Mouse (Mus musculus) intestine, postnatal 0 days (tissue): ENCODE results near the gene Pald1. TPM values are rescaled to one million over a fixed set of nuclear protein-coding genes. Genes with fewer than 3 reads are reported as not detected.
A peak's percentile ranks its signal among the peaks of the same experiment; 100 is the strongest.

Experiments
- ATAC-seq: fragments of 200-750 bp; cut with Nextera tagmentation; 2 replicates; pipeline ENCODE4 v1.8.0; 2017; ENCODE audit warnings: mild to moderate bottlenecking, moderate TSS enrichment, moderate library complexity
- H3K27ac ChIP-seq: fragments of 300-500 bp; sonication (generic); 2 replicates; pipeline ENCODE4 v1.5.1; 2014; ENCODE audit warnings: mild to moderate bottlenecking, low read depth, low read length, moderate library complexity
- H3K27me3 ChIP-seq: fragments of 300-500 bp; sonication (generic); replicated peaks from 2 replicates; pipeline ENCODE4 v1.6.1; 2014; ENCODE audit warnings: low read length, mixed read lengths; ENCODE audit not compliant: control insufficient read depth, insufficient read depth
- H3K36me3 ChIP-seq: fragments of 300-500 bp; sonication (generic); 2 replicates; pipeline ENCODE4 v1.6.1; 2014; ENCODE audit warnings: mild to moderate bottlenecking, moderate library complexity; ENCODE audit not compliant: control insufficient read depth, insufficient read depth
- H3K4me1 ChIP-seq: fragments of 300-500 bp; sonication (generic); replicated peaks from 2 replicates; pipeline ENCODE4 v1.6.1; 2014; ENCODE audit warnings: antibody characterized with exemption, low read length, mixed read lengths; ENCODE audit not compliant: control insufficient read depth, insufficient read depth
- H3K4me2 ChIP-seq: fragments of 300-500 bp; sonication (generic); replicated peaks from 2 replicates; pipeline ENCODE4 v1.6.1; 2014; ENCODE audit warnings: low read depth, mild to moderate bottlenecking, moderate library complexity
- H3K4me3 ChIP-seq: fragments of 300-500 bp; sonication (generic); 2 replicates; pipeline ENCODE4 v1.5.1; 2014; ENCODE audit warnings: low read depth, low read length
- H3K9ac ChIP-seq: fragments of 300-500 bp; sonication (generic); 2 replicates; pipeline ENCODE4 v1.6.1; 2014; ENCODE audit warnings: mild to moderate bottlenecking, low read depth, low read length
- H3K9me3 ChIP-seq: fragments of 300-500 bp; sonication (generic); 2 replicates; pipeline ENCODE4 v1.6.1; 2016; ENCODE audit warnings: mixed run types; ENCODE audit not compliant: control insufficient read depth
- CTCF ChIP-seq: sonication (generic); IDR thresholded peaks from 2 replicates; pipeline ENCODE4 v1.5.1; 2016; ENCODE audit warnings: low read depth, mild to moderate bottlenecking, control low read depth, antibody characterized with exemption, moderate library complexity
- WGBS: fragments of 180-500 bp; shearing (Covaris S2); extraction: QIAGEN DNeasy Blood & Tissue Kit; methylation state at CpG from one replicate; pipeline ENCODE4 v1.1.7; 2014; 5-methylcytosine and 5-hydroxymethylcytosine counted together
- polyA plus RNA-seq: library from polyadenylated mRNA; unstranded; fragments of >200 nt; fragmentation: Nextera tagmentation; extraction: Ambion mirVana; gene quantifications from 2 replicates; pipeline ENCODE4 v1.2.1, GENCODE M21; 2015

Gene Pald1
- 4.1 and 4.4 TPM in 2 replicates for polyA plus RNA-seq

DNA sequence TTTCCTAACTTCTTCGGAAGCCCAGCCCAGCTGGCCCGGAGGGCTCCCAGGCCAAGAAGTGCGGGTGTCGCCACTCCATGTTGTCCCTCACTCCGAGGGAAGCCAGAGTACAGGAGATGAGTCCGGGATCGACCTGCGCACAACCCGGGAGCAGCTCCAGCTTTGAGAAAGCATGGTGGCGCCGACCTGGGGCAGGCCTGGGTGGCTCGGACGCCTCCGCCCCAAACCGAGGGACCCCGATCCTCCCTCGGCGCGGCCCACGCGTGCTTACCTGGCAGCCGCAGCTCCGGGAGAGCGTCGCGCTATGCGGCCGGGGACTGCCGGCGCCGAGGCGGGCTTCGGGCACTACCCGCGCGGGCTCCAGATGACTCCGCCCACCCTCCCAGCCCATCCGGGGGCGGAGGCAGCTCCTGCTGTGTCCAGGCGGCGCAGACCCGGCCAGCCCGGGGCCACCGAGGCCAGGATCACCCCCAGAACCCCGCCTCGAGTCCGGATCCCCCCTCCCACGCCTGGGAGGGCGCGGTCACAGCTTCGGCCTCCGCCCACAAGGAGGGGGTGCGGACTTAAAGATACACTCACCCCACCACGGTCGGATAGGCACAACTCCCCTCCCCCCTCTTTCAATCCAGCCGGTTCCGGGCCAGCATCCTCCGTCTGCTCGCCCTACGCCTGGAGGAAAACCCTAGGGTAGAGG is at the start of gene Pald1:
Gene Pald1 (minus strand): TSS at position 510 of the 694 bp plus-strand sequence.
- Histone ChIP-seq H3K36me3 (no peaks in the 10 kb centered on the region), H3K4me3 (peak within 1 kb of the TSS; percentile 63), H3K9me3 (no peaks in the 10 kb centered on the region), H3K4me2 (peak within 1 kb of the TSS; percentile 95), H3K27ac (peak within 1 kb of the TSS; percentile 54; the same call in 1 of the 2 replicates), H3K4me1 (peaks cover 3% of the 10 kb centered on the region; the same call in 1 of the 2 replicates), H3K27me3 (peaks cover 6% of the 10 kb centered on the region; the same call in 1 of the 2 replicates), H3K9ac (peak within 1 kb of the TSS; percentile 69)
- peak; percentile 70 for ATAC-seq
- TF ChIP-seq CTCF = no peak
- under 1% methylated on average over 51 of the region's 60 CpGs for WGBS

- Histone ChIP-seq H3K4me2 (no peak overlapping the region), H3K36me3 (peaks cover 58% of the 10 kb centered on the region), H3K27ac (no peak overlapping the region), H3K9me3 (no peaks in the 10 kb centered on the region), H3K4me1 (no peaks in the 10 kb centered on the region), H3K27me3 (no peaks in the 10 kb centered on the region), H3K9ac (no peak overlapping the region), H3K4me3 (no peak overlapping the region)
- 91% methylated on average over 9 of the region's 9 CpGs for WGBS
- ATAC-seq = no peak
- TF ChIP-seq CTCF = no peak
Observed at GRCm38 (mm10) chr10:61431375-61431774, 48.0 kb upstream of the Pald1 start.

GRCm38 (mm10) chr10:61429043-61429442 is 45.7 kb upstream of the Pald1 start:
- H3K27me3 ChIP-seq = no peaks in the 10 kb centered on the region
- H3K4me2 ChIP-seq = no peak overlapping the region
- H3K4me3 ChIP-seq = no peak overlapping the region
- no peak for ATAC-seq
- H3K27ac ChIP-seq = no peak overlapping the region
- WGBS = 91% methylated on average over 5 of the region's 5 CpGs
- H3K36me3 ChIP-seq = peaks cover 40% of the 10 kb centered on the region
- no peaks in the 10 kb centered on the region for H3K9me3 ChIP-seq
- no peak overlapping the region for H3K9ac ChIP-seq
- no peak for TF ChIP-seq CTCF
- no peaks in the 10 kb centered on the region for H3K4me1 ChIP-seq

DNA sequence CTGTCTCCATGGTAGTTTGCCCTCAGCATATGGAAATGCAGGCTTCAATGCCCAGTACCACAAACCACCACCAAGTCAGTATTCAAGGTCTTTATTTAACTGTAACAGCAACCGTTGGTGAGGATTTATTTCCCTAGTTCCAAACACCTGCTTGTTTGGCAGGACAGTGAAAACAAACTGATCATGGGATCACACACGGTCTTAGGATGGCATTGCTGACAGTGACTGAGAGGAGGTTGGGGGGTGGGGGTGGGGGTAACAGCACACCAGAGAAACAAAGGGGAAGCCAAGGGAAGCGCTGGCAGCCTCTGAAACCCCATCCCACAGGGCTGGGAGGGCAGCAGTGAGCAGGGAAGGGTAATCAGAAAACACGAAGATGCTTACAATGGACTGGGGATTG is 45.1 kb upstream of the Pald1 start:
- TF ChIP-seq CTCF = no peak
- 57% methylated on average over 4 of the region's 4 CpGs for WGBS
- ATAC-seq = no peak
- no peak overlapping the region for H3K4me3 ChIP-seq
- no peak overlapping the region for H3K4me2 ChIP-seq
- peaks cover 34% of the 10 kb centered on the region for H3K36me3 ChIP-seq
- H3K4me1 ChIP-seq = no peaks in the 10 kb centered on the region
- H3K9me3 ChIP-seq = no peaks in the 10 kb centered on the region
- H3K9ac ChIP-seq = no peak overlapping the region
- H3K27ac ChIP-seq = no peak overlapping the region
- no peaks in the 10 kb centered on the region for H3K27me3 ChIP-seq

- WGBS = 77% methylated on average over 6 of the region's 6 CpGs
- H3K9ac ChIP-seq = no peak overlapping the region
- no peaks in the 10 kb centered on the region for H3K4me1 ChIP-seq
- no peak overlapping the region for H3K4me2 ChIP-seq
- no peaks in the 10 kb centered on the region for H3K27me3 ChIP-seq
- no peaks in the 10 kb centered on the region for H3K9me3 ChIP-seq
- no peak overlapping the region for H3K4me3 ChIP-seq
- ATAC-seq = no peak
- peaks cover 30% of the 10 kb centered on the region for H3K36me3 ChIP-seq
- H3K27ac ChIP-seq = no peak overlapping the region
- TF ChIP-seq CTCF = no peak
Observed at GRCm38 (mm10) chr10:61427951-61428350, 44.6 kb upstream of the Pald1 start.

DNA sequence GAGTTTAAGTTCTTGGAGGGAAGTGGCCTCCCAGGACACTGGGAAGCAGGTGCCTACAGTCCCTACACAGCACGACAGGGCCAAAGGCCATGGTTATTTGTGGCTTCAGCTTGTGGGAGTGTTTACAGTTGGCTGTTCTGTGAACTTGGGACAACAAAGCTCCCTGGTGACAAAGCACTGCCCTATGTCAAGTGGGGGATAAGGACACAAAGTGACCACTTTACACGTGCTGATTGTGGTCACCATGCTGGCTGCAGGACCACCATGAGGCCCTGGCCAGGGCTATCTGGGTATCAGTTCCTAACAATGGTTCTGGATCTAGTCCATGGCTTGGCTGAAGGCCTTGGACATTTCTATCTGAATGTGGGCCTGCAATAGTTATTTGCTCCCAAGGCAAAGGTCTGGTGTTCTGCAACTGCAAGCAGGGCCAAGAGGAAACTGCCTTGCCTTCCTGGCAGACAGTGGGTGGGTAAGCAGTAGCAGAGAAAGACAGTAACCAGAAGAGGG is 43.0 kb upstream of the Pald1 start:
- peak; percentile 55; the same call in 1 of the 2 replicates for ATAC-seq
- Histone ChIP-seq H3K4me1 (no peaks in the 10 kb centered on the region), H3K36me3 (peaks cover 20% of the 10 kb centered on the region), H3K27me3 (no peaks in the 10 kb centered on the region), H3K9me3 (no peaks in the 10 kb centered on the region), H3K4me2 (no peak overlapping the region), H3K27ac (peak overlapping the region; percentile 41), H3K4me3 (no peak overlapping the region), H3K9ac (no peak overlapping the region)
- TF ChIP-seq CTCF = no peak
- 35% methylated on average over 2 of the region's 2 CpGs for WGBS
